Mouse (Mus musculus): Measurements from ENCODE around the gene Rlbp1.

The Rlbp1 gene

DNA sequence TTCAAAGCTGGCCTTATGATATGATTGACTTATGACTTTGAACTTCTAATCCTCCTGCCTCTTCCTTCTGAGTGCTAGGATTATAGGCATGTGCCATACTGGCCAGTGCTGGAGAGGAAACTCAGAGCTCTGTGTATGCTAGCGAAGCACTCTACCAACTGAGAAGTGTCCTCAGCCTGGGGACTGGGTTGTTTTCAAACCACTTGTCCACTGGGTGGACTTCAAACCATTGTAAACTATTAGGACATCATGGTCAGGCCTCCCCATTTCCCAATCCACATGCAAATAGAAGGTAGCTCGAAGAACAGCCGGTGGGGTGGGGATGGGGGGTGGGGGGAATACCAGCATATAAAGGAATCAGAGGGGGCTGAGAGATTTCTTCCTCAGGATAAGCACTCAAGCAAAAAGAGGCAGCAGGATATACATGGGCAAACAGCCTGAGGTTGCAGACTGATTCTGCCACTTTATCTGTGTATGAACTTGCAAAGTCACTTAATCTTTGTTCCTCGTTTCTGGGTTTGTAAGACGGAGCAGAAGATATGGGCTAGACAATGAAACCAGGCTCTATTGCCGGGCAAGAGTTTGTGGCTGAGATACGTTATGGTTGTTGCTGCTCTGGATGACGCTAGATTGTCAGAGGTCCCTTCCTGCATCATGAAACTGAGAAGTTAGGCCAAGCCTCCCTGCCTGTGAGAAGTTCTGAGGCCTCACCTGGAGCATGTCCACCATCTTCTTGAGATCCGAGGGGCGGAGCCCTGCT, 10.2 kb downstream of the Rlbp1 start:
- DNase-seq (ENCODE audit: low read depth): no peak

DNA sequence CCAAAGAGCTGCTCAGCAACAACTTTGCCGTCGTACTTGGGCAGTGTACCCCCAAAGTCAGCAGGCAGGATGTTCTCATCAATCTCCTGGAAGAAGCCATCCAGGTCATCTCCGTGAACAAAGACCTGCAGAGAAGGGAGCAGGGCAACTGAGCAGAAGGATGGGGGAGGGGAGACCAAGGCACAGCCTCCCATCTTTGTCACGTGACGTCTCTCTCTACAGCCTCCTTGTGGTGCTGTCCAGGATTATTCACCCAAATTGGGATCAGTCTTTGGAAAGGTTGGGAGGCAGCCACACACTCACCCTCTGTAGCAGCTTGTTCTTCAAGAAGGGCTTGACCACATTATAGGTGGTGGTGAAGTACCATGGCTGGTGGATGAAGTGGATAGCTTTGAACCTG, 11.3 kb downstream of the Rlbp1 start:
- no peak for DNase-seq (ENCODE audit: low read depth)

DNA sequence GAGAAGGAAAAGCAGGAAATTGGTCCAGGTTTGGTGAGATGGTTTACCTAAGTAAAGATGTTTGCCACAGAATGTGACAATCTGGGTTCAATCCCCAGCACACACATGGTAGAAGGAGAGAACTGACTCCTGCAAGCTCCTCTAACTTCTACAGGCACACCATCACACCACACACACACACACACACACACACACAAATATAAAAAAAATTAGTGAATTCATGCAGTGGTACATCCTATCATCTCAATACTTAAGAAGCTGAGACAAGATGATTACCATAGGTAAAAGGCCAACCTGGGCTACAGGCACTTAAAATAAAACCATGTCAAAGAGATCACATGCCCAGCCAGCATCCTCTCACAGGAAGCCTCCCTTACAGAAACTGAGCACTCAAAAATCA, 12.8 kb downstream of the Rlbp1 start:
- no peak for DNase-seq (ENCODE audit: low read depth)

DNA sequence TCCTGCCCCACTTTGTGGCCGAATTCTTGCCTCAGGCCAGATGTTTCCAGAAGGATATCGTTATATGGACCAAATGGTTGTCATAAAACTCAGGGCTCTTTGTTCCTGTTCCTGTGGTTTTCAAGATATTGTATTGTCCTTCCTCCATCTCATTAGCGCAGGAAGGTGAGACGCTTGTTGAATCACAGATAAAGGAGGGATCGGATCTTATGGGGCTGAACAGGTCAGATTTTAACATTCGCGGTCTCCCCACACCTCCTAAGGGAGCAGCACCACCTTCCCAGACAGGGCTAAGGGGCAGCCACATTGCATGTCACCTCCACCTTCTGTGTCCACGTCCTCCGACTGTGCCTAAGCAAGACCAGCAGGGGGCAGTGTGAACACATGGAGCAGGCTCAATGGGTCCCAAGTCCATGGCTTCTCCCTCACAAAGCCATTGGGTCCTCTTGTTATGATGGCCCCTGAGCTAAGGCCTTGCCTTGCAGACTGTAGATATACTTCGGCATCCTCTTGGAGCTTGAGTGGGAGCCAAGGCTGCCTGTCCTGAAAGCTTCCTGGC, 15.4 kb downstream of the Rlbp1 start:
- DNase-seq (ENCODE audit: low read depth): peak; percentile 85

DNA sequence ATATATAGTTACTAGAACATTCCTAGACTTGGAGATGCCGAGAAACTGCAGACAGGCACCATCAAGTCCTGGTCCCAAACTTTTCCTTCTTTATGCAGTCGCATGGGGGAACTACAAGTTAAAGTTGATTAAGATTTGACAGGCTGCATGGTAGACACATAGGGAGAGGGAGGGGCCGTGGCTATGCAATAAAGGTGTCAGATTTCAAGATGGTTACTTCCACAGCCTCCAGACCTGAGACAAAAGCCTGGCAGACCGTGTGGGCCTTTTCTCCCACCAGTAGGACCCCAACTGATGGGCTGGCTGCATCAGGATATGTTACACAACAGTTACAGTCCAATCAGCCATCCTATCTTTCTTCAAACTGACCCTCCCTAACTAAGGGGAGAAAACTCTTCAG, 17.4 kb downstream of the Rlbp1 start:
- no peak for DNase-seq (ENCODE audit: low read depth)

DNA sequence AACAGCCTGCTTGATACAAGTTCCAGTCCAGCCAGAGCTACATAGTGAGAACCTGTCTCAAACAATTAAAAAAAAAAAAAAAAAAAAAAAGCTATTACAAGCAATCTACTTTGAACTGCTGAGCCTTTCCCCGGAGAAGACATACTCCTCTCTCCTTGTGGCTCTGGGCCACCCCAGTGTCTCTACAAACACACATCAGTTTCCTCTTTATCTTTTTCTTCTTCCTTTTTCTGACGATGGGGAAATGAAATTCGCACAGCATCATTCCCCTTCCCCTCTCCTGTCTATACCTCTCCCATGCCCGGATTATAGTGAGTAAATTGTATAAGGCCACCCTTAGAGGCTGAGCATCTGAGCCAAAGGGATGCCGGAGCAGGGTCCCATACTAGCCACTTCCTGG, 18.2 kb downstream of the Rlbp1 start:
- no peak for DNase-seq (ENCODE audit: low read depth)

DNA sequence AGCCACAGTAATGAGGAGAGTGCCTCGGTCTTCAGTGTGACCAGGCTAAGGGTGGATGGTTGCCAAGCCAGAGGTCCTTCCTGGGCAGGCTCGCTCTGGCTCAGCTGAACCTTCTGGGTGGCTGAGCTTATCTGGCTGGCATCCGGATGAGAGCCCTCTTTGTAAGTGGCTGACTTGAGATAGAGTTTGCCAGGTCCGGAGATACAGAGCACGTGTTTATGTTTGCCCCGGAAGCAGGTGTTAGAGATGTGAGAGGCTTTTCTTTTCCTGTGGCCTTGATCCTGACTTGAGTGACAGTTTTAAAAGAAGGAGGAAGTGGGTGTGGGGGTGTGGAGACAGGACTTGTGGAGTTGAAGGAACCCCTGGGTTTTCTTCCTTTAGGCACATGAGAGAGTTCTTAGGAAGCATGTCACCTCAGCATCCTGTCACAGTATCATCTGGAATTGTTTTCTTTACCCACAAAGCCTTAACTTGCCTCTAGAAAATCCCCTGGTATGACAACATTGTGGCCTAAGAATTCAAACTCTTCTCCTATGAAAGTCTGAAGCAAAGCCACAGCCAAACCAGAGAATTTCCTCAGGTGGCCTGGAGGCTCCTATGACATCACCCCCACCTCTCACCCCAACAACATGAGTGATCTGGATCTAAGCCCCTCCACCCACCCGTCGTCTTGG, 23.3 kb downstream of the Rlbp1 start:
- DNase-seq (ENCODE audit: low read depth): peak; percentile 50

DNA sequence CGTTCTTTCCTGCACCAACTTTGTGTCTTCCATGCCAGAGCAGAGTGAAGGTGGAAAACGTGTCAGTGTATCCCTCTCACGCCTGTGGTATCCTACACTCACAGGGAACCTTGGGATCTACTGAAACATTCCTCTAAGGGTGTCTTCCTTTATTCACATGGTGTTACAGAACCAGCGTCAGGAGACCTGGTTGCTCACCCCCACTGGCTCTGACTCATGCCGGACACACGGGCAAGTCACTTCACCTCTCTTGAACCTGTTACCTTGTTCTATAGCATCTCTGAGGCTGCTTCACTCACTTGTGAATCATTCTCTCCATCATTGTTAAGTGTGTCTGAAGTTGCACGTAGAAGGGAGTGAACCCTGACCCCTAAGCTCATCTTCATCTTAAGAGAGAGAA, 24.0 kb downstream of the Rlbp1 start:
- DNase-seq (ENCODE audit: low read depth): no peak

DNA sequence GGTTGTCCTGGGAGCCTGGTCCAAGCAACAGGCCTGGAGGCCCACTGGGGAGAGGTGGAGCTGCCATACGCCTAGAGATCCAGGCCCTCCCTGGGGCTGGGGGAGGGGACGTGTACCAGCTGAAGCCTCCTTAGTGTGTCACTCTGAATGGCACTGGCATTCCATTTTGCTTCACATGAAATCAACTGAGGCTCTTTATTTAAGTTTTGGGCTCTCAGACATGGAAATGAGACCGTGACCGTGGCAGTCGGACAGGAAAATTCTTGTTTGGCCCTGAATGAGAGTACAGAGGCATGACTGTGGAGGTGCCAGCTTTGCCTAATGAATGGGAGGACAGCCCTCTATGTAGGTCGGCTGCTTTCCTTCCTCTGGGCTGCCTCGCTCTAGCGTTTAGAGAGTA, 24.6 kb downstream of the Rlbp1 start:
- no peak for DNase-seq (ENCODE audit: low read depth)

DNA sequence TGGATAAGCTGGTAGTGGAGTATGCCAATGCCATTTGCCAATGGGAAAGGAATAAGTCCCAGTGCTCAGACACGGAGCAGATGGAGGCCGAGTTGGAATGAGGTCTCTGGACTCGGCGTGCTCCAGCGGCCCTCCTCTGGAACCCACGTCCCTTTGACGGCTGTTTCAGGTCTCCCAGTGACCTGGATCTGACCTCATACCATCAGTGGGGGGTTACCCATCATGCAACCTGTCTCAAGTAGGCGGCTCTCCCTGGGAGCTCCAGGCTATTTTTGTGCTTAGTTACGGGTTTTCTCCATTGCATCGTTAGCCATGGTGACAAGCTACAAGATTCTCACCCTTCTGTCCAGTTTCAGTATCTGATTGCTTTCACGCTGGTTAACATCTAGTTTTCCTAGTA, 26.8 kb downstream of the Rlbp1 start:
- DNase-seq (ENCODE audit: low read depth): no peak

DNA sequence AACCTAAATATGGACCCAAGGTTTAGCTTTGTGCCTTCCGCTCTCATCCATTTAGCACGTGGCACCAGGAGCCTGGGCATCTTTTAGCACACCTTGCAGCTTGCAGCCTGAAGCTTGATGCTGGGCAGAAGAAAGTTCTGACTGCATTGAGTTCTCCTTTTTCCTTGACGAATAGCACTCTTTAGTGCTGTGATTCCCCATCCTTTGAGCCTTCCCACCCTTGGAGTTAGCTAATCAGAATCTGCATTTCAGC, 27.7 kb downstream of the Rlbp1 start:
- DNase-seq (ENCODE audit: low read depth): no peak

DNA sequence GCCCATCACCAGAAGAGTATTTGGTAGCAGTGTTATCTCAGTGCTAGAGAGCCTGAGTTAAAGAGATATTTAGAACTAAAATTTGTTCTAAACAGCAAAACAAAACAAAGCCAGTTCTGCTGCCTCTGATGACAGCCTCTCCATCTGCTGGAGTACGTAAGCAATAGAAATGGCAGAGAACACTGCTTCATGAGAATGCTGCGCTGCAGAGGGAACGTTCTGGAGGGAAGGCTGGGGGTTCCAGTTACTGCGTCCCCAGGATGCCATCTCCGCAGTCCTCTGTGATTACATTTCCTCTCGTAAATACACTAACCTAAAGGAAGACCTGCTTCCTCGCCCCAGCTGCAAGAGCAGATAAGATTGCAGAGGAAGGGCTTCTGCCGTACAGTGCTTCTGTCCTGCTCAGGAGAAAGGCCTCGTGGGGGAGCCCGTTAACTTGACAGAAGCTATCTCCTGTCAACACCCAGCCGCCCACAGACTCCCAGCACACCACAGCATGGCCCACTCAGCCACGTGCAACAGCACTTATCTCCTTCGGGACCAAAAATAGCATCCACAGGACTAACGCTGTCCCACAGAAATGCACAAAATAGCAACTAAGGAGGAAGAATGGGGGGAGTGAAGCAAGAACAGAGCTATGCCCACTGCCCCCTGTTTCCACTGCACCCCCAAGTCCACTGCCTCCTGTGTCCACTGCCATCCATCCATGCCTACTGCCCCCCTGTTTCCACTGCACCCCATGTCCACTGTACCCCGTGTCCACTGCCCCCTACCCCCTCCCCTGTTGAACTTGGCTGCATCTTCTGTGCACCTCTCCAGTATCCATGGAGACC, 28.3 kb downstream of the Rlbp1 start:
- no peak for DNase-seq (ENCODE audit: low read depth)

DNA sequence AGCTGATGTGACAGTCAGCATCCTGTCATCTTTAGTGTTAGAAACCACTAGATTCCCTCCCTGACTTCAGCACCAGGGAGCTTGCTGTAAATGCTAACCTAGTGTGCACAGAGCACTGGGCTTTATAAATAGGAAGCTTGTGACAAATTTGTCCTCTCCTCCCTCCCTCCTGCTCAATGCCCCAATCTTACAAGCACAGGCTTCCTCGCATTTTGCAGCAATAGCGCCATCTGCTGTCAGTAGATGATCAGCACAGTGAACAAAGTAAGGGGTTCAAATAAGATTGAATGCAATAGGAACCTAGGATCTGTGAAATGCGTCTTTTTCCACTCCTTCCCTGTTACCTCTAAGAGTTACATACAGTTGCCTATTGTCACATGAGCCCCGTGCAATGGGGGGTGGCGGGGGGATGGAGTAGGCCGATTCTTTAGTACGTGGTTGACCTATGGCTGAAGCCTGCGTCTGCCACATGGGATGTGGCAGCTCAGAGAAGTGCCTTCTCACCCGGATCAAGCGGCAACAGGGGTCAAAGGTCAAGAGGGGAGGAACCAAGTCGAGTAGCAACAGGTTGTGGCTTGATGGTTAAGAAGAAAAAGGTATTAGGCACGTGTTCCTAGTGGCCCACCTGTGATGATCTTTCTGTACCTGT, 37.0 kb downstream of the Rlbp1 start:
- peak; percentile 82 for DNase-seq (ENCODE audit: low read depth)

DNA sequence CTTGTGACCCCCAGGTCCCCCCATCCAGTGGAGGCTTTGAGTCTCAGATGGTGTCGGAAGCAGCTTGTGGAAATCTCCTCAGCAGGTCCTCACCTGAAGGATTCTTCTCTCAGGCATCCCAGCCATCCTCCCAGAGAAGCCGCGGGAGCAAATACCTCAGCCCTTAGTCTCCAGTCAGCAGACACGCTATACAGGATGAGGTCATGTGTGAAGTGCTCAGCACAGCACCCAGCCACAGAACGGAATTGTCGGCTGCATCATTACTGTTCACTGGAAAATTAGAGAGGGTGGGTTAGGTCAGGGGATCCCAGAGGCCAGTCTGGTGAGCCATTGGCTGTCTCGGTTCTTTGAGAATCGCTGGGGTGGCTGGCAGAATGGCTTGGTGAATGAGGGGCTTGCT, 38.0 kb downstream of the Rlbp1 start:
- no peak for DNase-seq (ENCODE audit: low read depth)

DNA sequence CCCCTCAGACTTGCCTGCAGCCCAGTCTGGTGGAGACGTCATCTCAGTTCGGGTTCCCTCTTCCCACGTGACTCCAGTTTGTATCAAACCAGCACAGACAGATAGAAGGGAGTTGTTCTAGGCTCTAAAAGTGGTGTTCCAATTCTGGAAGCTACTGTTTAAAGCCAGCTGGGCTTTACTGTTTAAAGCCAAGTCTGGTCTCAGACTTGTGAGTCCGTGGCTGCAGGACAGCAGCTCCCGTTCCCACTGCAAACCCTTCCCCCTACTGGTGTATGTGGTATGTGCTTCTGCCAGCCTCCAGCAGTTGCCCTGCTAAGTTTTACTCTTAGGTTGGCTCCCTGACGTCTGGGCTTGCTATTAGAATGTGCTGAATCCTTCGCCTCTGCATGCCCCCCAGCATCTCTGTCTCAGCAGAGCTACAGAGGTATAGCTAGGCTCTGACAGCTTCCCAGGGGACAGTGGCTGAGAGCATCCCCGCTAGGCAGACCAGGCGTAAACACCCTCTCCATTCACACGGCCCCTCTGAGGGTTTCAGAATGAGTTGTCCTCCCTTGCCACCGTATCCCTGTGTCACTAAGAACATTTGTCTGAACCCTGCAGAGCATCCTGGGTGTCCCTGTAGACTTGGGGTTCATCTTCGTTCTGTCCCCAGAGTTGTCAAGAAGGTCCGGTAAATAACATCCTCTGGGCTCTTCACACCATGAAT, 39.6 kb downstream of the Rlbp1 start:
- DNase-seq (ENCODE audit: low read depth): no peak

DNA sequence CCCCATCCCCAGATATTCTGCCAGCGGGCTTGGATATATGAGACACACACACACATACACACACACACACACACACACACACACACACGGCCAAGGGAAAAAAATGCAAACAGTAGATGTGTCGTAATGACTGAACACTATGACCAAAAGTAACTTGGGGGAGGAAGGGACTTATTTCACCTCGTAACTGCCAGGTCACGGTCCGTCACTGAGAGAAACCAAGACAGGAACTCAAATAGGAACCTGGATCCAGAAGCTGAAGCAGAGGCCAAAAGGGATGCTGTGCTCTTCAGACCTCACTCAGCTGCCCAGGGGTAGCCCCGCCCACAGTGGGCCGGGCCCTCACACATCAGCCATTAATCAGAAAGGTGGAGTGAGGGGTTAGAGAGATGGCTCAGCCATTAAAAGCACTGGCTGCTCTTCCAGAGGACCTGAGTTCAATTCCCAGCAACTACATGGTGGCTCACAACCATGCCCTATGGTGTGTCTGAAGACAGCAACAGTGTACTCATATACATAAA, 40.2 kb downstream of the Rlbp1 start:
- DNase-seq (ENCODE audit: low read depth): no peak

DNA sequence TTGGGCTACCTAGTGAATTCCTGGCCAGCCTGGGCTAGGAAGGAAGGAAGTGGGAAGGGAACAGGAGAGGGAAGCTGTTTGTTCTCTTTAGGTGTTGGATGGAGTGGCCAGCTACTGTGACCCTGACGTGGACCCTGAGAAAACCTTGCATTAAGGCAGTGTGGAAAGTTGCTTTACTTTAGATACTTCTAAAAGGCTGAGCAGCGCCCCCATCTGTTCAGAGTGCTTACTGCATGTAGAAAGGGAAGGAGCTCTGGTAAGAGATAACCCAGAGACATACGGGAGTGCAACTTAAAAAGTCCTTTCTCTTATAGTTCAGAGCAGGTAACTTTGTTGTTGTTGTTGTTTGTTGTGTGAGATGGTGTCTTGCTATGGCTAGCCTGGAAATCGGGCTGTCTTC, 40.9 kb downstream of the Rlbp1 start:
- peak; percentile 77 for DNase-seq (ENCODE audit: low read depth)

DNA sequence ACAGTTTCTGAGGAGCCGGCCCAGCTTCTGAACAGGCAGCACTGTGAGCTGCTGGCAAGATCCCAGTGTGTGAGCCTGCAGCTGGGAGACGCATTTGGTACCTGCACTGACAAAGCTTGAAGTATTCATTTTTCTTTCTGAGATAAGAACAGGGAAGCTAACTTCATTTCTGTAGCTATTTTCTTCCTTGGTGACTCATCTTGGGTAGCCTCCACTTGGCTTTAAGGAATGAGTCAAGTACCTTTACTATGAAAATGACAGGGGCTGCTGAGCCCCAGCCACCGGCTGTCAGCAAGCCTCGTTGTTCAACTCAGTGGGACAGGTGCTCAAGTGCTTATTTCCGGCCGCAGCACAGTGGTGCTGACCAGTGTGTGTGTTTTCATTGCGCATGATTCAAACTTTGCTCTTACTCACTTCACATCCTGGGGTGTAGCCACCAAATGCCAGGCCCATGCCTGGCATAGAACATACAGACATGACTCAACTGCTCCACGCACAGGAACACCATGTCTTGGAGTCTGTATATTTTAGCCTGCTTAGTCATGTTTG, 50.4 kb downstream of the Rlbp1 start:
- DNase-seq (ENCODE audit: low read depth): no peak

DNA sequence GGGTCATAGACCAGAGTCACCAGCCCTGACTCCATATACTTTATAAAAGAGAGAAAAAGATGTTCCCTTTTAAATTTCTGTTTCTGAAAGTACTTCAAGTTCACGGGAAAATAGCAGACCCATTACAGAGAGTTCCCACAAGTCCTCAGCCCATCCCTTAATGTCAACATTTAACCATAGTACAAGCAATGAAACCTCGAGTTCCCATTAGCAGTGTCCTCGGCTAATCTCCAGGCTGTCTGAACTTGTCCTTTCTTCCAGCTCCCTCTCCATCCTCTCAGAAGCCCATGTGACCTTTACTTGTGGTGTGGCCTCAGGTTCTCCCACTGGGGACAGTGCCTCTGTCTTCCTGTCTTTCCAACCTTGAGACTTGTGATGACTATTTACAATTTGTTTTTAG, 53.4 kb downstream of the Rlbp1 start:
- no peak for DNase-seq (ENCODE audit: low read depth)

DNA sequence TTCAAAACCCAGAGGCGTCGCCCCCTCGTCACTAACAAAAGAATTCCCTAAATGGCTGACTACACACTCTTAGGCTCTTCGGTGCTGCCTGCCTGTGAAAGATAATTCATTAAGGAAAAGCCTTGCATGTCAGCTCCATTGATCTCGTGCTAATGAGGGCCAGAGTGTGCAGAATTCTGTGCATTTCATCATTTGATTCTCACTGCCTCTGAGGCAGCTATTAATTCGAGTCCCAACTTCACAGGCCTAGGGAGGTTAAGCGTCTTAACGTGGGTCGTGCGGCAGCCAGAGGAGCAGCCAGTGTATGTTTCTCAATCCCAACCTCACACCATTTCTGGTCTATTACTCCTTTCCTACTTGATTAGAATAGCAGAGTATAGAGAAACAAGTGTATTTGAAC, 55.7 kb downstream of the Rlbp1 start:
- DNase-seq (ENCODE audit: low read depth): no peak

DNA sequence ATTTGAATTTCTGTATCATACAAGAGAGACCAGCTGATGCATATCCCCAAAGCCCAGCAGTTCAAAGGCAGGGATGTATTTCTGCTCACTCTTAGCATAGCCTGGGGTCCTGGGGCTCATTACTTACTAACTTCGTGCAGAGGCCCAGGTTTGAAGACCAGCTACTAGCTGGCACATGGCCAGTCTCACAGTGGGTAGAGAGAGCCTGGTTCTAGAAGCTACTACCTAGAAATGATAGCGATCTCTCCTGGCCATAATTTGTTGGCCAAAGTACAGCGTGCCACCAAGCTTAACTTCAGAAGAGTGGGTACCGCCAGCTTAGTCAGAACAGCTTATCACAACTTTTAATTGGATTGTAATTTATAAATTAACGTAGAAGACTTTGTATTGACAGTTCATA, 58.1 kb downstream of the Rlbp1 start:
- no peak for DNase-seq (ENCODE audit: low read depth)
